Mouse (Mus musculus): ENCODE data around the gene Ly9. TPM values are rescaled to one million over a fixed set of nuclear protein-coding genes. Genes with fewer than 3 reads are reported as not detected.

Gene Ly9
- total RNA-seq, 2 experiments from 2014 or later = 0.89 to 3.0 TPM

GRCm38 (mm10) chr1:171604686-171605085 lies 2.5 kb downstream of the Ly9 start:
- DNase-seq (ENCODE audit: low spot score in 2 of 2) = no peak

GRCm38 (mm10) chr1:171584584-171584983 lies 22.6 kb downstream of the Ly9 start:
- DNase-seq (ENCODE audit: low spot score in 2 of 2) = no peak

GRCm38 (mm10) chr1:171577168-171577567 lies 30.0 kb downstream of the Ly9 start:
- no peak for DNase-seq (ENCODE audit: low spot score in 2 of 2)

GRCm38 (mm10) chr1:171568436-171568835 lies 38.8 kb downstream of the Ly9 start:
- DNase-seq (ENCODE audit: low spot score in 2 of 2) = no peak

GRCm38 (mm10) chr1:171566777-171567176 lies 40.4 kb downstream of the Ly9 start:
- DNase-seq (ENCODE audit: low spot score in 2 of 2) = peak; percentile 56

GRCm38 (mm10) chr1:171565888-171566287 lies 41.3 kb downstream of the Ly9 start:
- no peak for DNase-seq (ENCODE audit: low spot score in 2 of 2)

GRCm38 (mm10) chr1:171564247-171564646 lies 43.0 kb downstream of the Ly9 start:
- no peak for DNase-seq (ENCODE audit: low spot score in 2 of 2)

- no peak for DNase-seq (ENCODE audit: low spot score in 2 of 2)
Observed at GRCm38 (mm10) chr1:171563042-171563441, 44.2 kb downstream of the Ly9 start.

- DNase-seq (ENCODE audit: low spot score in 2 of 2) = no peak
Observed at GRCm38 (mm10) chr1:171561639-171562225, 45.5 kb downstream of the Ly9 start.

GRCm38 (mm10) chr1:171561200-171561599 lies 46.0 kb downstream of the Ly9 start:
- no peak for DNase-seq (ENCODE audit: low spot score in 2 of 2)

GRCm38 (mm10) chr1:171560262-171560661 lies 46.9 kb downstream of the Ly9 start:
- DNase-seq (ENCODE audit: low spot score in 2 of 2) = no peak

GRCm38 (mm10) chr1:171558898-171559297 lies 48.3 kb downstream of the Ly9 start, which contains the start of gene Cd244a:
Gene Cd244a, plus strand, starts transcription at chr1:171559193.
- DNase-seq (ENCODE audit: low spot score in 2 of 2) = no peak

- no peak for DNase-seq (ENCODE audit: low spot score in 2 of 2)
Observed at GRCm38 (mm10) chr1:171558407-171558806, 48.8 kb downstream of the Ly9 start.

- DNase-seq (ENCODE audit: low spot score in 2 of 2) = no peak
Observed at GRCm38 (mm10) chr1:171556366-171556765, 50.8 kb downstream of the Ly9 start.

- DNase-seq (ENCODE audit: low spot score in 2 of 2) = no peak
Observed at GRCm38 (mm10) chr1:171553359-171554341, 53.6 kb downstream of the Ly9 start.

- no peak for DNase-seq (ENCODE audit: low spot score in 2 of 2)
Observed at GRCm38 (mm10) chr1:171552230-171552629, 55.0 kb downstream of the Ly9 start.

- DNase-seq (ENCODE audit: low spot score in 2 of 2) = no peak
Observed at GRCm38 (mm10) chr1:171551326-171551725, 55.9 kb downstream of the Ly9 start.

- DNase-seq (ENCODE audit: low spot score in 2 of 2) = no peak
Observed at GRCm38 (mm10) chr1:171540694-171541093, 66.5 kb downstream of the Ly9 start.
